Mouse (Mus musculus): ENCODE results near the gene Map3k3. TPM values are rescaled to one million over a fixed set of nuclear protein-coding genes. Genes with fewer than 3 reads are reported as not detected.

Gene Map3k3
- total and polyA plus RNA-seq, 3 experiments, result 28.8 to 34.1 (median 32.3) TPM

DNA sequence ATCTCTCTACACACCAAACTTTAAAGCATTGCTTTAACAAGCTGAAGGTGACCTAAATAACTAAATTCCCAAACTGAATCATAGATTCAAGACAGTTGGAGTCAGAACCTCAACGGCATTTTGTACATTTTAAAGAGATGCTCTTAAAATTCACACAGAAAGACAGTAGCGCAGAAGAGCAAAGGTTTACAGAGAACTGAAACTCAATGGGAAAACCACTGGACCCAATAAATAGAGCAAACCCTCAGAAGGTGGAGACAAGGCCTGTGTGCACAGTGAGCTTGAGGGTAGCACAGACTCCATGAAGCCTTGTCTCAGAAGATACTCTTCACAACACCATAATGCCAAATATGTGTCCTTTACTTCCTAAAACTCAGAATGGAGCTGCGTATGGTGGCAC, 38.6 kb upstream of the Map3k3 start:
- peak; percentile 43 for DNase-seq (ENCODE audit: extremely low read depth)
- H3K79me2 ChIP-seq (replicated peaks; ENCODE audit: control insufficient read depth, extremely low read depth, insufficient read depth, poor library complexity, severe bottlenecking), result peaks cover 34% of the 10 kb centered on the region
- H3K4me1 ChIP-seq (ENCODE audit: control insufficient read depth in 1 of 2, insufficient read depth in 2 of 2), result peaks cover 11 to 45% of the 10 kb centered on the region in 2 experiments
- no peak overlapping the region for H3K9ac ChIP-seq (ENCODE audit: insufficient read depth, low read depth)
- no peaks in the 10 kb centered on the region for H3K9me3 ChIP-seq (replicated peaks; ENCODE audit: low read length)
- H3K4me3 ChIP-seq (replicated peaks in 1 of 3; ENCODE audit: low read depth in 2 of 3, low read length in 2 of 3, poor library complexity in 1 of 3), result no peak overlapping the region
- no peak overlapping the region for H3K4me2 ChIP-seq (ENCODE audit: insufficient read depth, low read depth, poor library complexity, severe bottlenecking)
- peaks cover 33 to 77% of the 10 kb centered on the region in 2 experiments for H3K36me3 ChIP-seq (replicated peaks in 1 of 2; ENCODE audit: control insufficient read depth in 1 of 2, insufficient read depth in 1 of 2, low read length in 1 of 2)
- H3K27ac ChIP-seq (ENCODE audit: insufficient read depth, low read depth), result no peak overlapping the region
- dilution Hi-C loops (cut with MboI; ENCODE audit: extremely low pct_ligation_motif_present, extremely low pct_unique_long_range_greater_than_20kb, low sequenced_read_pairs), result no loop called here
- H3K27me3 ChIP-seq (replicated peaks), result no peaks in the 10 kb centered on the region
- TF ChIP-seq SIN3A (IDR thresholded peaks at IDR 0.05; ENCODE audit: low read length), result no peak
- peak; percentile 60; the same call in 1 of the 2 replicates for TF ChIP-seq EP300 (IDR thresholded peaks at IDR 0.05; ENCODE audit: low read length)
- TF ChIP-seq NELFE (IDR thresholded peaks at IDR 0.05; ENCODE audit: low read depth, low read length), result no peak
- no peak for TF ChIP-seq POLR2A (IDR thresholded peaks at IDR 0.05; ENCODE audit: low read depth, low read length)
- no peak for TF ChIP-seq SMC3 (IDR thresholded peaks at IDR 0.05; ENCODE audit: low read depth, low read length)
- peak; percentile 86 for TF ChIP-seq IRF4 (IDR thresholded peaks at IDR 0.05; ENCODE audit: low read depth, low read length)
- in situ Hi-C loops (cut with MboI; ENCODE audit: low pct_ligation_motif_present, low pct_unique_long_range_greater_than_20kb, low sequenced_read_pairs), result no loop called here

DNA sequence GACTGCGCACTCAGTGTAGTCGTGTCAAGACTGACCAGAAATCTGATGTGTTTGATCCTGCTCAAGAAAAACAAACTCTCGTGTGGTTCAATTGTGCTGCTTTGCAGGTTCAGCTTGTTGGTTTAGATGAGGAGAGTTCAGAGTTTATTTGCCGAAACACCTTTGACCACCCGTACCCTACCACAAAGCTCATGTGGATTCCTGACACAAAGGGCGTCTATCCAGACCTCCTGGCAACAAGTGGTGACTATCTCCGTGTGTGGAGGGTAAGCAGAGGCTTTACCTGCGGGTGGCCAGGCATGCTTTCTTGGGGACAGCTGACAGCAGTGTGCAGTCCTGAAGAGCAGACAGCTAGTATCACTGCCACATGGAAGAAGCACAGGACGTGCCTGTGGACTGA, 37.8 kb upstream of the Map3k3 start:
- peaks cover 40 to 84% of the 10 kb centered on the region in 2 experiments for H3K36me3 ChIP-seq (replicated peaks in 1 of 2; ENCODE audit: control insufficient read depth in 1 of 2, insufficient read depth in 1 of 2, low read length in 1 of 2)
- no peaks in the 10 kb centered on the region for H3K9me3 ChIP-seq (replicated peaks; ENCODE audit: low read length)

DNA sequence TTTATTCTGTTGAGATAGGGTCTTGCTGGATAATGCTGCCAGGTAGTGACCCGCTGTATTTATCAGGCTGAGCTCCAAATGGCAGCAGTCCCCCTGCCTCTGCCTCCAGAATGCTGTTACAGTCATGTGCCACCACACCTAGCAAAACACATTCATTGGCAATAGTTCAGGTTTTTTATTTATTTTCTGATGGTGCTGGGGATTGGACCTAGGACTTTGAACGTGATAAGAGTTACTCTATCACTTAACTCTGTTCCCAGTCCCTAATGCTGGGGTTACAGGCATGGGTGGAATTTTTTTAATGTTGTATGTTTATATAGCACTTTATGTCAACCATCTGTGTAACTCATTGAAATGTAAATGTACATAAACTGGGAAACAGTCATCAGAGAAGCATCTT, 30.5 kb upstream of the Map3k3 start:
- Histone ChIP-seq H3K9ac (ENCODE audit: insufficient read depth, low read depth) (no peak overlapping the region), H3K27me3 (replicated peaks) (no peaks in the 10 kb centered on the region), H3K27ac (ENCODE audit: insufficient read depth, low read depth) (no peak overlapping the region), H3K36me3 (replicated peaks in 1 of 2; ENCODE audit: control insufficient read depth in 1 of 2, insufficient read depth in 1 of 2, low read length in 1 of 2) (peaks cover 83 to 97% of the 10 kb centered on the region in 2 experiments), H3K4me2 (ENCODE audit: insufficient read depth, low read depth, poor library complexity, severe bottlenecking) (no peak overlapping the region), H3K4me3 (replicated peaks in 1 of 3; ENCODE audit: low read depth in 2 of 3, low read length in 2 of 3, poor library complexity in 1 of 3) (no peak overlapping the region), H3K4me1 (ENCODE audit: control insufficient read depth in 1 of 2, insufficient read depth in 2 of 2) (no peaks in the 10 kb centered on the region), H3K9me3 (replicated peaks; ENCODE audit: low read length) (no peaks in the 10 kb centered on the region), H3K79me2 (replicated peaks; ENCODE audit: control insufficient read depth, extremely low read depth, insufficient read depth, poor library complexity, severe bottlenecking) (no peaks in the 10 kb centered on the region)
- in situ Hi-C loops (cut with MboI; ENCODE audit: low pct_ligation_motif_present, low pct_unique_long_range_greater_than_20kb, low sequenced_read_pairs), result no loop called here
- TF ChIP-seq POLR2AphosphoS2 (IDR thresholded peaks at IDR 0.05; ENCODE audit: low read depth, low read length) (no peak), JUND (conservative IDR thresholded peaks at IDR 0.05; ENCODE audit: low read depth, low read length) (no peak), PAX5 (IDR thresholded peaks at IDR 0.05; ENCODE audit: low read length) (no peak)
- DNase-seq (ENCODE audit: extremely low read depth), result no peak
- dilution Hi-C loops (cut with MboI; ENCODE audit: extremely low pct_ligation_motif_present, extremely low pct_unique_long_range_greater_than_20kb, low sequenced_read_pairs), result loop anchor here (25.0 kb wide), 1 partner anchor 117 kb away; no protein-coding TSS in a partner anchor

More for the DNA sequence above, 37.8 kb upstream of the Map3k3 start:
- no peak for TF ChIP-seq KAT2A (IDR thresholded peaks at IDR 0.05; ENCODE audit: insufficient replicate concordance, low read length)
- TF ChIP-seq HCFC1 (IDR thresholded peaks at IDR 0.05; ENCODE audit: low read depth, low read length), result no peak
- no peak for TF ChIP-seq MEF2A (IDR thresholded peaks at IDR 0.05; ENCODE audit: borderline replicate concordance, low read depth, low read length)
- no peak for TF ChIP-seq ETS1 (conservative IDR thresholded peaks at IDR 0.05; ENCODE audit: low read depth, low read length)
- no peak for TF ChIP-seq MXI1 (IDR thresholded peaks at IDR 0.05; ENCODE audit: low read depth, low read length)
- TF ChIP-seq TCF12 (IDR thresholded peaks at IDR 0.05; ENCODE audit: low read depth, low read length), result no peak
- no peak for TF ChIP-seq IRF4 (IDR thresholded peaks at IDR 0.05; ENCODE audit: low read depth, low read length)
- TF ChIP-seq RCOR1 (conservative IDR thresholded peaks at IDR 0.05; ENCODE audit: low read depth, low read length), result no peak
- TF ChIP-seq PAX5 (IDR thresholded peaks at IDR 0.05; ENCODE audit: low read length), result no peak
- TF ChIP-seq SMC3 (IDR thresholded peaks at IDR 0.05; ENCODE audit: low read depth, low read length), result no peak
- TF ChIP-seq GABPA (IDR thresholded peaks at IDR 0.05; ENCODE audit: insufficient replicate concordance, low read depth, low read length), result no peak
- no peak overlapping the region for H3K4me2 ChIP-seq (ENCODE audit: insufficient read depth, low read depth, poor library complexity, severe bottlenecking)
- no peak for DNase-seq (ENCODE audit: extremely low read depth)
- peaks cover 11 to 43% of the 10 kb centered on the region in 2 experiments for H3K4me1 ChIP-seq (ENCODE audit: control insufficient read depth in 1 of 2, insufficient read depth in 2 of 2)
- in situ Hi-C loops (cut with MboI; ENCODE audit: low pct_ligation_motif_present, low pct_unique_long_range_greater_than_20kb, low sequenced_read_pairs) (no loop called here), dilution Hi-C loops (cut with MboI; ENCODE audit: extremely low pct_ligation_motif_present, extremely low pct_unique_long_range_greater_than_20kb, low sequenced_read_pairs) (no loop called here)
- H3K27ac ChIP-seq (ENCODE audit: insufficient read depth, low read depth), result no peak overlapping the region
- peaks cover 27% of the 10 kb centered on the region for H3K79me2 ChIP-seq (replicated peaks; ENCODE audit: control insufficient read depth, extremely low read depth, insufficient read depth, poor library complexity, severe bottlenecking)
- no peaks in the 10 kb centered on the region for H3K27me3 ChIP-seq (replicated peaks)
- H3K4me3 ChIP-seq (replicated peaks in 1 of 3; ENCODE audit: low read depth in 2 of 3, low read length in 2 of 3, poor library complexity in 1 of 3), result no peak overlapping the region
- no peak overlapping the region for H3K9ac ChIP-seq (ENCODE audit: insufficient read depth, low read depth)
